Mouse (Mus musculus) olfactory bulb, adult 2 months (tissue): ENCODE measurements around the gene Myo1g.

Experiments used
- CTCF ChIP-seq: fragments of 200-500 bp; IDR thresholded peaks from 2 replicates; pipeline ENCODE4 v1.5.1; 2012; ENCODE audit warnings: low read depth, mild to moderate bottlenecking, low read length, moderate library complexity; ENCODE audit not compliant: insufficient read depth
- POLR2A ChIP-seq: fragments of 200-500 bp; IDR thresholded peaks from 2 replicates; pipeline ENCODE4 v1.6.1; 2012; ENCODE audit warnings: mild to moderate bottlenecking, low read depth, low read length, moderate library complexity; ENCODE audit not compliant: insufficient read depth

DNA sequence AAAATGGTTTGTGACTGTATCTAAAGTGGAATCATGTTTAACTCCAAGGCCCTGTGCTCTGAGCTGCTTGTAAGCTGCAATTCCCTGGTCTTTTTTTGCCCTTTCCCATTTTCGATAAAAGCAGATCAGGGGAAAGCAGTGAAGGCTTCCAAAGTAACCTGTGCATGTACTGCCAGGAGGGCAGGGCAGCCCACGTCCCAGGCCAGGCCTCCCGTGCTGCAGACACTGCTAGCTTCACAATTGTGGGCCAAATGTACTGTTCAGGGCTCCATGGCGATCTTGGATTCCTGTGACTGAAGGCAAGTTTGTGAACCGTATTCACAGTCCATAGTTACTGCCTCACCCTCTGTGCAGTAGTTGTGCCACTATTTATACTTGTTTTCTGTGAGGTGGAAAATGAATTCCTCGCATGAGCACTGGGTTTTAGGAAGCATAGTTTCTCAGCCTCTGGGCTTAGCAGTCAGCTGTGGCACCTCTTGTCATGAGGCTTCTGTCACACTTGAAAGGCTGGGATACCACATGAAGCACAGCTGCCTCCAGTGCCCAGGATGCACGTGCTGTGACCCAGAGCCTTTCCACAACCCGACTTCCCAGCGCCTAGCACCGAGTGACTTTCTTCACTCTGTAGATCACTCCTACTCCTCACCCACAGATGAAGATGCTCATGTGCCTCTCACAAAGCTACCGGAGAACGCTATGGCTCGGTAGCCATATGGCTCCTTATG, 39.9 kb downstream of the Myo1g start:
- TF ChIP-seq CTCF (no peak), POLR2A (no peak)
